Mouse (Mus musculus): ENCODE results near the gene Apbb2.

DNA sequence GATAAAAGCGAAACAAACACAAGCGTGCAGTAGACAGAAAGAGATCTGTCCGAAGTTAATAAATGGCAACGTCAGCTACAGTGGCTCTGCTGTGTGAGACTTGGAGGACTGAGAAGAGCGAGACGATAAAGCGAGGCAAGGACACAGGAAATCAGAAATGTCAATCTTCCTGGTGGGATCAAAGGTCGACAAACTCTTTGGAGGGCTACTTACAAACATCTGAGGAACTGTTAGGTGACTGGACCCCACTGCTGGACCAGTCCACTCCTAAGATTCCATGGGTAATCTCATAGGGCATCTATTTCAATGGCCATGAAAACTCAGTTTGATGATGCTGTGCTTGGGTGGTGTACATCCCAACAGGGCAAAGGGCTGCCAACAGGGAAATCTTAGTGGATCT lies 155.9 kb downstream of the Apbb2 start:
- no peak for TF ChIP-seq CTCF (IDR thresholded peaks at IDR 0.05)
- no peak for TF ChIP-seq EP300 (IDR thresholded peaks at IDR 0.05)

Measured in lung, postnatal 0 days (tissue).